Mouse (Mus musculus) limb, embryonic 14.5 days (tissue): ENCODE measurements at regions not wholly inside any gene's neighbourhood (a gene's known extent, or its start where the extent isn't known, plus 50 kb on each side); places are given as distances from the start of the nearest gene placed in this dataset.

ENCODE experiments used
- ATAC-seq: fragments of 200-750 bp; cut with Nextera tagmentation; 2 replicates; pipeline ENCODE4 v1.8.0; 2017; ENCODE audit warnings: low read depth, moderate number of reproducible peaks, moderate TSS enrichment; ENCODE audit not compliant: low FRiP score
- DNase-seq: peaks from one replicate; pipeline ENCODE4 v3.0.0-alpha.2; 2015; ENCODE audit warnings: low spot score
- H3K27ac ChIP-seq: fragments of 300-500 bp; sonication (generic); replicated peaks from 2 replicates; pipeline ENCODE4 v1.5.1; 2014; ENCODE audit warnings: low read depth, mild to moderate bottlenecking, low read length, moderate library complexity, mixed read lengths
- H3K27me3 ChIP-seq: fragments of 300-500 bp; sonication (generic); 2 replicates; pipeline ENCODE4 v1.6.1; 2014; ENCODE audit warnings: low read length, mixed read lengths; ENCODE audit not compliant: control insufficient read depth, insufficient read depth
- H3K36me3 ChIP-seq: fragments of 300-500 bp; sonication (generic); 2 replicates; pipeline ENCODE4 v1.6.1; 2014; ENCODE audit warnings: mild to moderate bottlenecking, low read length, moderate library complexity, mixed read lengths; ENCODE audit not compliant: control insufficient read depth, insufficient read depth
- H3K4me1 ChIP-seq: fragments of 300-500 bp; sonication (generic); 2 replicates; pipeline ENCODE4 v1.6.1; 2014; ENCODE audit warnings: antibody characterized with exemption, low read length, mixed read lengths; ENCODE audit not compliant: control insufficient read depth, insufficient read depth
- H3K4me2 ChIP-seq: fragments of 300-500 bp; sonication (generic); replicated peaks from 2 replicates; pipeline ENCODE4 v1.6.1; 2014; ENCODE audit warnings: low read depth, mild to moderate bottlenecking, low read length, moderate library complexity; ENCODE audit not compliant: severe bottlenecking
- H3K4me3 ChIP-seq: fragments of 300-500 bp; sonication (generic); replicated peaks from 2 replicates; pipeline ENCODE4 v1.5.1; 2014; ENCODE audit warnings: low read length
- H3K9ac ChIP-seq: fragments of 300-500 bp; sonication (generic); 2 replicates; pipeline ENCODE4 v1.6.1; 2014; ENCODE audit warnings: mild to moderate bottlenecking, low read depth, low read length, moderate library complexity; ENCODE audit not compliant: severe bottlenecking
- H3K9me3 ChIP-seq: fragments of 300-500 bp; sonication (generic); 2 replicates; pipeline ENCODE4 v1.6.1; 2016; ENCODE audit warnings: low read length; ENCODE audit not compliant: control insufficient read depth
- POLR2A ChIP-seq: fragments of 200-500 bp; IDR thresholded peaks from 2 replicates; pipeline ENCODE4 v1.8.0; 2012; ENCODE audit warnings: inconsistent platforms, mild to moderate bottlenecking, moderate library complexity, borderline replicate concordance; ENCODE audit not compliant: insufficient read depth, insufficient read length; ENCODE audit errors: extremely low read depth
- WGBS: fragments of 180-500 bp; shearing (Covaris S2); extraction: QIAGEN DNeasy Blood & Tissue Kit; methylation state at CpG from one replicate; pipeline ENCODE4 v1.1.7; 2014; 5-methylcytosine and 5-hydroxymethylcytosine counted together

DNA sequence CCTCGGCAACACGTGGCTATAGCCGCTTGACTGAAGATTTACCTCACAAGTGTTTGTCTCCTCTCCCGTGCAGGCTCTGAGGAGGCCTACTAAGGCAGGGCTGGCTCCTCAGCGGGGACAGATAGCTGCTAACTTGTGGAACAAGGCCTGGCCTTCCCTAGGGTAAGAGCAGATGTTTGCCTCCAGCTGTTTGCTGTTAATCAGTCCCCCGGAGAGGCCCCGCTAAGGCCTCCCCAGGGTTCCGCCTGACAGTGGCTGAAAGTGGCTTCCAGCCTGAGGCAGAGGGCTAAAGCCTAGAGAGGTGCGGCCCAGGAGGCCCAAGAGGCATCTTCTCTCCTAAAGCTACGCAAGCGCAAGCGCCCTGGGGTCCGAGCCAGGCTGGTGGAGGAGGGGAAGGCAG lies 52.1 kb upstream of the Dlx4 start:
- DNase-seq, result no peak

DNA sequence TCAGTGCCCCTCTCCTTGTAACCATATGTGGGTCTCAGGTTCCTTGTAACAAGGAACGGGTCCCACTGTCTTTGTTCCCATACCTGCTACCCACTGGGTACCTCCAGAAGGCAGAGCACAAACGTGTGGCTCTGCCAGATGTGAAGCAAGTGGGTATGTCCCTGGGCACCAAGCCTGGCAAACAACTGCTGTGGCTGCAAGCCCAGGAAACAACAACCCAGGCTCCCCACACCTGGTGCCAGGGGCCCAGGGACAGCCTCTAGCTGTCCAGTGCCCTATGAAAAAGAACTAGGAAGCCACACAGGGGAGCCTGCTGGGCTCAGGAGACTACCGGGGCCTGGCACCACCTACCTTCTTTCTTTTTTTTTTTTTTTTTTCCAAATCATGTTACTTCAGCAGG lies 54.9 kb upstream of the Dlx4 start:
- no peak overlapping the region for H3K27ac ChIP-seq
- ATAC-seq (no peak), DNase-seq (no peak)
- no peaks in the 10 kb centered on the region for H3K36me3 ChIP-seq
- H3K27me3 ChIP-seq, result peaks cover 15% of the 10 kb centered on the region
- 32% methylated on average over 3 of the region's 3 CpGs for WGBS
- peaks cover 15% of the 10 kb centered on the region for H3K4me1 ChIP-seq
- H3K4me3 ChIP-seq, result no peak overlapping the region
- no peak overlapping the region for H3K4me2 ChIP-seq
- H3K9ac ChIP-seq, result no peak overlapping the region
- no peak for TF ChIP-seq POLR2A
- no peaks in the 10 kb centered on the region for H3K9me3 ChIP-seq

More for the DNA sequence above, 52.1 kb upstream of the Dlx4 start:
- Histone ChIP-seq H3K9me3 (no peaks in the 10 kb centered on the region), H3K4me2 (no peak overlapping the region), H3K36me3 (no peaks in the 10 kb centered on the region), H3K4me1 (peaks cover 11% of the 10 kb centered on the region), H3K27me3 (peaks cover 15% of the 10 kb centered on the region), H3K4me3 (no peak overlapping the region), H3K27ac (no peak overlapping the region), H3K9ac (no peak overlapping the region)
- TF ChIP-seq POLR2A, result no peak
- 37% methylated on average over 13 of the region's 13 CpGs for WGBS
- no peak for ATAC-seq

DNA sequence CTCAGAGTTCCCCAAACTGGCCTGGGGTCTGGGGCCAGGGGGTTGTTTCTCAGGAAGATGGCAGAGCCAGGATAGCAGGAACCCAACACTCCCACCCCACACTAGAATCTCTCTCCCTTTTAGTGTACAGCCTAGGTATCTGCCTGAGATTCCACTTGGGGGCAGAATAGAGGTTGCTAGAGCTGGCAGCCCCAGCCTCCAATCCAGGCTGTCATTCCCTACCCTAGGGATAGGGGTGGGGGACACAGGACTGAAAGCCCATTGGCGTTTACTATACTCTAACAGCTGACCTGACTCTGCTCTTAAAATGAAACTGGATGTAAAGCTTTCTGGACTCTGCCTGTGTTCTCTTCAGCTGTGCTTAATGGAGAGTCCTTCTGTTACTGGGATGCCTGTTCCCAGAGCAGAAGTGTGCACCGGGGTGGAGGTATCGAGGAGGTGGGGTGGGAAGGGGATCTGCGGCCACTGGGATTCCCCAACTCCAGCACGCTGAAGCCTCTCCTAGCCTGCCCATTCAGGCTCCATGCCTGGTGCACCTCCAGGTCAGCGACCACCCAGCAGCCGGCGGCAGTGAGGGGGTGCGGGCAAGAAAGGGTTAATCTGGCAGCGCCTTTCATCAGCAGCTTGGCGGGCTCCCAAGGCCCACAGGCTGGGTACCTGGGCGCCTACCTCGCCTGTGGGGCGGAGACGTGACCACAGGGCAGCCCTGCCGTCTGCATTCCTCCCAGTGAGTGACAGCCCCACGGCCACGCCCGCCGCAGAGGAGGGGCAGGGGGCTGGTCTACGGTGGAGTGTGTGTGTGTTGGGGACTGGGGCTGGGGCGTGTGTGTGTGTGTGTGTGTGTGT lies 50.9 kb upstream of the Tac4 start:
- WGBS, result 1% methylated on average over 18 of the region's 22 CpGs
- no peak for TF ChIP-seq POLR2A
- no peaks in the 10 kb centered on the region for H3K36me3 ChIP-seq
- peak overlapping the region; percentile 61 for H3K27ac ChIP-seq
- ATAC-seq, result peak; percentile 87
- DNase-seq, result peak; percentile 65
- H3K4me3 ChIP-seq, result peak overlapping the region; percentile 31
- no peaks in the 10 kb centered on the region for H3K9me3 ChIP-seq
- peak overlapping the region; percentile 62 for H3K4me2 ChIP-seq
- H3K27me3 ChIP-seq, result no peaks in the 10 kb centered on the region
- H3K9ac ChIP-seq, result peak overlapping the region; percentile 43; the same call in 1 of the 2 replicates
- peaks cover 35% of the 10 kb centered on the region for H3K4me1 ChIP-seq

DNA sequence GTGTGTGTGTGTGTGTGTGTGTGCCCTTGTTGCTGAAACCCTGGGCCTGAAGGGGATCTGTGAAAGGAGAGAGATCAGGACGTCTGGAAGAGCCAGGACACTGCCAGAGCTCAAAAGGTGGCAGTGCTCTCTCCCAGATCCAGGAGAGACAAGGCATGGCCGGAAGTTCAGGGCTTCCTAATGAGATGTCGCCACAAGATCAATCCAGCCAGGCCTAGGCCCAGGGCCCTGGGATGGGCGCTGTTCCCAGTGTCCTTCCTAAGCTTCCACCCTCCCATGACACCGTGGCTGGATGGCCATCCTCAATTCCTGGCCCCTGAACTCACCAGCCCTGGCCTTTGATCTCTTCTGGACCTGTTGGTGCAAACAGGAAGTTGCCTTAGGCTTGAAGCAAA lies 50.3 kb upstream of the Tac4 start:
- H3K27me3 ChIP-seq, result no peaks in the 10 kb centered on the region
- ATAC-seq (0 out of 2 replicates have a peak, but pooled peaks have one; percentile 10), DNase-seq (no peak)
- 14% methylated on average over 5 of the region's 5 CpGs for WGBS
- peak overlapping the region; percentile 31; the same call in 1 of the 2 replicates for H3K4me3 ChIP-seq
- H3K36me3 ChIP-seq, result no peaks in the 10 kb centered on the region
- H3K9ac ChIP-seq, result peak overlapping the region; percentile 41; the same call in 1 of the 2 replicates
- no peak for TF ChIP-seq POLR2A
- H3K4me2 ChIP-seq, result peak overlapping the region; percentile 62
- H3K27ac ChIP-seq, result 0 out of 2 replicates have a peak overlapping the region, but pooled peaks have one; percentile 43
- H3K4me1 ChIP-seq, result peaks cover 32% of the 10 kb centered on the region
- no peaks in the 10 kb centered on the region for H3K9me3 ChIP-seq
